Mouse (Mus musculus) lung, embryonic 14.5 days (tissue): Measurements from ENCODE around the gene Ddx49. TPM values are rescaled to one million over a fixed set of nuclear protein-coding genes. Genes with fewer than 3 reads are reported as not detected.

Experiments
- ATAC-seq: fragments of 200-750 bp; cut with Nextera tagmentation; 2 replicates; pipeline ENCODE4 v1.8.0; 2017; ENCODE audit warnings: mild to moderate bottlenecking, moderate TSS enrichment, moderate library complexity; ENCODE audit not compliant: insufficient read depth
- DNase-seq: peaks from one replicate; pipeline ENCODE4 v3.0.0-alpha.2; 2015
- H3K27ac ChIP-seq: fragments of 300-500 bp; sonication (generic); 2 replicates; pipeline ENCODE4 v1.5.1; 2014; ENCODE audit warnings: low read depth, mild to moderate bottlenecking, moderate library complexity
- H3K27me3 ChIP-seq: fragments of 300-500 bp; sonication (generic); 2 replicates; pipeline ENCODE4 v1.6.1; 2014; ENCODE audit warnings: low read length, control low read depth; ENCODE audit not compliant: insufficient read depth
- H3K36me3 ChIP-seq: fragments of 300-500 bp; sonication (generic); 2 replicates; pipeline ENCODE4 v1.6.1; 2014; ENCODE audit warnings: control low read depth; ENCODE audit not compliant: insufficient read depth
- H3K4me1 ChIP-seq: fragments of 300-500 bp; sonication (generic); 2 replicates; pipeline ENCODE4 v1.6.1; 2014; ENCODE audit warnings: antibody characterized with exemption, control low read depth; ENCODE audit not compliant: insufficient read depth
- H3K4me2 ChIP-seq: fragments of 300-500 bp; sonication (generic); 2 replicates; pipeline ENCODE4 v1.6.1; 2014; ENCODE audit warnings: mild to moderate bottlenecking
- H3K4me3 ChIP-seq: fragments of 300-500 bp; sonication (generic); 2 replicates; pipeline ENCODE4 v1.5.1; 2014; ENCODE audit warnings: low read depth, low read length
- H3K9ac ChIP-seq: fragments of 300-500 bp; sonication (generic); 2 replicates; pipeline ENCODE4 v1.6.1; 2014
- H3K9me3 ChIP-seq: fragments of 300-500 bp; sonication (generic); 2 replicates; pipeline ENCODE4 v1.6.1; 2016; ENCODE audit warnings: low read depth, low read length, control low read depth
- CTCF ChIP-seq: IDR thresholded peaks from 2 replicates; pipeline ENCODE4 v1.5.1; 2016; ENCODE audit warnings: antibody characterized with exemption, low read depth
- WGBS: fragments of 180-500 bp; shearing (Covaris S2); extraction: QIAGEN DNeasy Blood & Tissue Kit; methylation state at CpG from one replicate; pipeline ENCODE4 v1.1.7; 2014; 5-methylcytosine and 5-hydroxymethylcytosine counted together
- polyA plus RNA-seq: library from polyadenylated mRNA; unstranded; fragments of >200 nt; fragmentation: Nextera tagmentation; extraction: Ambion mirVana; gene quantifications from 2 replicates; pipeline ENCODE4 v1.2.1, GENCODE M21; 2014

Ddx49 gene
- polyA plus RNA-seq, 1 experiment from 2014 or later = 47.9 TPM

GRCm38 (mm10) chr8:70343696-70344095 lies 41.4 kb upstream of the Ddx49 start:
- H3K9ac ChIP-seq = no peak overlapping the region
- H3K27ac ChIP-seq = no peak overlapping the region
- H3K9me3 ChIP-seq = no peaks in the 10 kb centered on the region
- H3K27me3 ChIP-seq = no peaks in the 10 kb centered on the region
- peak; percentile 72 for DNase-seq
- WGBS = 52% methylated on average over 6 of the region's 6 CpGs
- H3K4me3 ChIP-seq = no peak overlapping the region
- 0 out of 2 replicates have a peak, but pooled peaks have one; percentile 33 for ATAC-seq
- H3K4me2 ChIP-seq = no peak overlapping the region
- no peaks in the 10 kb centered on the region for H3K4me1 ChIP-seq
- peak; percentile 64 for TF ChIP-seq CTCF
- peaks cover 78% of the 10 kb centered on the region for H3K36me3 ChIP-seq

GRCm38 (mm10) chr8:70343076-70343475 lies 40.8 kb upstream of the Ddx49 start:
- H3K27ac ChIP-seq = no peak overlapping the region
- no peak for TF ChIP-seq CTCF
- peaks cover 78% of the 10 kb centered on the region for H3K36me3 ChIP-seq
- no peaks in the 10 kb centered on the region for H3K4me1 ChIP-seq
- no peak overlapping the region for H3K9ac ChIP-seq
- WGBS = 66% methylated on average over 7 of the region's 7 CpGs
- no peak overlapping the region for H3K4me2 ChIP-seq
- DNase-seq (no peak), ATAC-seq (no peak)
- H3K4me3 ChIP-seq = no peak overlapping the region
- H3K9me3 ChIP-seq = no peaks in the 10 kb centered on the region
- H3K27me3 ChIP-seq = no peaks in the 10 kb centered on the region

- Histone ChIP-seq H3K9me3 (no peaks in the 10 kb centered on the region), H3K9ac (no peak overlapping the region), H3K27me3 (no peaks in the 10 kb centered on the region), H3K4me3 (no peak overlapping the region), H3K36me3 (peaks cover 80% of the 10 kb centered on the region), H3K4me2 (no peak overlapping the region), H3K4me1 (no peaks in the 10 kb centered on the region), H3K27ac (no peak overlapping the region)
- TF ChIP-seq CTCF = no peak
- no peak for ATAC-seq
- 87% methylated on average over 14 of the region's 14 CpGs for WGBS
- DNase-seq = no peak
These were observed 39.7 kb upstream of the Ddx49 start for GRCm38 (mm10) chr8:70342007-70342406.

- no peak for TF ChIP-seq CTCF
These were observed 38.4 kb upstream of the Ddx49 start for GRCm38 (mm10) chr8:70340659-70341058.

GRCm38 (mm10) chr8:70338931-70339330 lies 36.6 kb upstream of the Ddx49 start:
- peaks cover 99% of the 10 kb centered on the region for H3K36me3 ChIP-seq
- H3K4me1 ChIP-seq = no peaks in the 10 kb centered on the region
- no peak for TF ChIP-seq CTCF
- H3K27ac ChIP-seq = no peak overlapping the region
- 88% methylated on average over 7 of the region's 7 CpGs for WGBS
- no peaks in the 10 kb centered on the region for H3K9me3 ChIP-seq
- DNase-seq = no peak
- H3K9ac ChIP-seq = no peak overlapping the region
- no peak overlapping the region for H3K4me3 ChIP-seq
- no peaks in the 10 kb centered on the region for H3K27me3 ChIP-seq
- ATAC-seq = no peak
- H3K4me2 ChIP-seq = no peak overlapping the region

More at GRCm38 (mm10) chr8:70340659-70341058, 38.4 kb upstream of the Ddx49 start:
- H3K4me1 ChIP-seq = no peaks in the 10 kb centered on the region
- H3K4me3 ChIP-seq = no peak overlapping the region
- no peak overlapping the region for H3K9ac ChIP-seq
- ATAC-seq (no peak), DNase-seq (no peak)
- H3K27me3 ChIP-seq = no peaks in the 10 kb centered on the region
- H3K36me3 ChIP-seq = peaks cover 86% of the 10 kb centered on the region
- H3K4me2 ChIP-seq = no peak overlapping the region
- no peaks in the 10 kb centered on the region for H3K9me3 ChIP-seq
- no peak overlapping the region for H3K27ac ChIP-seq
- WGBS = 88% methylated on average over 7 of the region's 7 CpGs

GRCm38 (mm10) chr8:70332878-70333202 lies 30.6 kb upstream of the Ddx49 start:
- no peak overlapping the region for H3K4me2 ChIP-seq
- H3K4me3 ChIP-seq = no peak overlapping the region
- no peak overlapping the region for H3K27ac ChIP-seq
- ATAC-seq (no peak), DNase-seq (no peak)
- H3K36me3 ChIP-seq = peaks cover 72% of the 10 kb centered on the region
- TF ChIP-seq CTCF = no peak
- WGBS = 92% methylated on average over 6 of the region's 6 CpGs
- H3K27me3 ChIP-seq = no peaks in the 10 kb centered on the region
- H3K4me1 ChIP-seq = peaks cover 13% of the 10 kb centered on the region
- no peaks in the 10 kb centered on the region for H3K9me3 ChIP-seq
- no peak overlapping the region for H3K9ac ChIP-seq

- Histone ChIP-seq H3K27me3 (no peaks in the 10 kb centered on the region), H3K9ac (no peak overlapping the region), H3K36me3 (peaks cover 66% of the 10 kb centered on the region), H3K4me1 (peaks cover 13% of the 10 kb centered on the region), H3K9me3 (no peaks in the 10 kb centered on the region), H3K27ac (no peak overlapping the region), H3K4me3 (no peak overlapping the region), H3K4me2 (no peak overlapping the region)
- WGBS = 26% methylated on average over 41 of the region's 41 CpGs
- ATAC-seq (peak; percentile 70), DNase-seq (peak; percentile 91)
- peak; percentile 73 for TF ChIP-seq CTCF
These were observed 30.0 kb upstream of the Ddx49 start for GRCm38 (mm10) chr8:70332070-70332877.
